Mouse (Mus musculus): Measurements from ENCODE around the gene Zfp952.
"Not testable (repeated sequence)": the region's sequence is repeated elsewhere in the genome, so short reads cannot be mapped to it uniquely, and the experiment has no call there.

Zfp952 gene

DNA sequence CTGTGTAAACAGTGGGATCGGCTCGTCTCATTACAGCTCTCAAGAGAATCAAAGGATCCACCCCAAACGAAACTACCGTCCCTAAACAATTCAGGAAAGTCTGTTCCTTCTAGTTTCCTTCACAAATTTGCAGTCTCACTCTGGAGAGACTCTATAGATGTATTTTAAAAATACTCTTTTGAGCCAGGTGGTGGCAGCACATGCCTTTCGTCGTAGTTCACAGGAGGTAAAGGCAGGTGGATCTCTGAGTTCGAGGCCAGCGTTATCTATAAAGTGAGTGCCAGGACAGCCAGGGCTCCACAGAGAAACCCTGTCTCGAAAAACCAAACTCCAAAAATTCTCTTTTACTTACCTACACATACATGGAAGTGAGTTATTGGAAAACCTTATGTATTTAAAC is 15.4 kb downstream of the Zfp952 start:
- peak; percentile 25 for DNase-seq (ENCODE audit: low read depth, low spot score)

DNA sequence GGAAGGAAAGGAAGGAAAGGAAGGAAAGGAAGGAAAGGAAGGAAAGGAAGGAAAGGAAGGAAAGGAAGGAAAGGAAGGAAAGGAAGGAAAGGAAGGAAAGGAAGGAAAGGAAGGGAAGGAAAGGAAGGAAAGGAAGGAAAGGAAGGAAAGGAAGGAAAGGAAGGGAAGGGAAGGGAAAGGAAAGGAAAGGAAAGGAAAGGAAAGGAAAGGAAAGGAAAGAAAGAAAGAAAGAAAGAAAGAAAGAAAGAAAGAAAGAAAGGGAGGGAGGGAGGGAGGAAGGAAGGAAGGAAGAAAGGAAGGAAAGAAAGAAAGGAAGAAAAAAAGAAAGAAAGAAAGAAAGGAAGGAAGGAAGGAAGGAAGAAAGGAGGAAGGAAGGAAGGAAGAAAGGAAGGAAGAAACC is 27.5 kb downstream of the Zfp952 start:
- H3K27me3 ChIP-seq (ENCODE audit: control insufficient read depth, insufficient read depth, low read length, poor library complexity, severe bottlenecking); H3K36me3 ChIP-seq (ENCODE audit: control insufficient read depth, insufficient read depth, low read length, poor library complexity, severe bottlenecking); DNase-seq (ENCODE audit: low read depth, low spot score): not testable (repeated sequence)

More for the DNA sequence above, 15.4 kb downstream of the Zfp952 start:
- Histone ChIP-seq H3K27me3 (ENCODE audit: control insufficient read depth, insufficient read depth, low read length, poor library complexity, severe bottlenecking) (no peaks in the 10 kb centered on the region), H3K36me3 (ENCODE audit: control insufficient read depth, insufficient read depth, low read length, poor library complexity, severe bottlenecking) (peaks cover 8% of the 10 kb centered on the region)

DNA sequence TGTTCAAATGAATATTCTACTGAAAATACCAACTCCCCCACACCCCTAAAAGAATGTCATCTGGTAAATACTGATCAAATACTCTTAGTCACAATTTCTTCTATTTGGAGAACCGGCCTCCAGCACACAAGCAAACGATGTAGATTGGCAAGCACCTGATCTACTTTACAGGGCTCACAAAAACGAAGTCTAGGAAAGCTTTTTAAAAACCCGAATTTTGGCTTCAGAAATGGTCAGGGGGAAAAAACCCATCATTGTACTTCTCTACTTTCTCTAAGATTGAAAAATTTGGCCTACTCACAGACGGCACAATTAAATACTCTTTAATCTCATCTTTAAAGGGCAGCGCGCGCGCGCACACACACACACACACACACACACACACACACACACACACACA is 39.4 kb downstream of the Zfp952 start:
- no peaks in the 10 kb centered on the region; the same call in 1 of the 2 replicates for H3K27me3 ChIP-seq (ENCODE audit: control insufficient read depth, insufficient read depth, low read length, poor library complexity, severe bottlenecking)
- no peak for DNase-seq (ENCODE audit: low read depth, low spot score)
- no peaks in the 10 kb centered on the region for H3K36me3 ChIP-seq (ENCODE audit: control insufficient read depth, insufficient read depth, low read length, poor library complexity, severe bottlenecking)

DNA sequence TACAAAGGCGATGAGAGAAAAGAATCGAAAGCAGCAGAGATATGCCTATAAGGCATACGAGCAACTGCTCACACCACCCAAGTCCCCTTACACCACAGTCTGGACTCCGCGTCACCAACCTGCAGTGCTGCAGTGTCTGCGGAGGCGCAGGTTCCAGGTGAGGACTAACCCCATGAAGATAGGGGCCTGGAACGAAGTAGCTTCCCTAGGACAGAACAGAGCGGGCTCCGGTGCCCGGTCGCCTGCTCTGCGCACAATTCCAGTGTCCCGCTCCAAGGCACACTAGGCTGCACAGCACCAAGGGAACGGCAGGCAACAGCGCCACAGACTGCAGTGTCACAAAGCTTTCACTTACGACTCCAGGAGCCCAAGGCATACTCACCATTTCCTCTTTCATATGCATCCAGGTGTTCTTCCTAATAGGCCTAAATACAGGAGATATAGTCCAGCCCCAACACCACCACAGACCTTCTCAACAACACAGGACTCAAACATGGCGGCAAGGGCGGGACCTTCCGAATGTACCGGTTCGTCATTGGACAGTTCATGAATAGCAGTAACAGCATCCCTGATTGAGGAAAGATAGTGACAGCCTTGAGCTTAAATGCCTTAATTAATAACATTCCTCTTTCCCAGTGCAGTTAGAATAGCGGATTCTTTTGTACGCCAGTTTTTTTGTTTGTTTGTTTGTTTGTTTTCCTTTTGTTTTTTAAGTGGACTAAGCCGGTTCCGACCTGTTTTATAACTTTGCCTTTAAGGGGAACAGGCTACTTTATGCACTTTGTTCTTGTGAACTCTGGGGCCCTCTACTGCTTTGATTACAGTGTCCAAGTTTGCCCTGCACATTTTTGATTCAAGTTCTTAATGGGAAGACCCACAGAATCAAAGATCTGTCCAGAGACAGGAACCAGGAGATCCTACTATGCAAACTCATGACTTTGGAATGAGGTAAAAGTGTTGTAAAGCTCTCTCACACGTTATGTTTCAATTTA is 40.3 kb downstream of the Zfp952 start, which contains the start of gene Zfp763:
Gene Zfp763 (minus strand): TSS at position 503 of the 992 bp plus-strand sequence.
- no peaks in the 10 kb centered on the region for H3K36me3 ChIP-seq (ENCODE audit: control insufficient read depth, insufficient read depth, low read length, poor library complexity, severe bottlenecking)
- DNase-seq (ENCODE audit: low read depth, low spot score) = peak; percentile 79
- H3K27me3 ChIP-seq (ENCODE audit: control insufficient read depth, insufficient read depth, low read length, poor library complexity, severe bottlenecking) = no peaks in the 10 kb centered on the region

Data from splenic B cell, adult 2 months (primary cell).